In the genomic region with DNA sequence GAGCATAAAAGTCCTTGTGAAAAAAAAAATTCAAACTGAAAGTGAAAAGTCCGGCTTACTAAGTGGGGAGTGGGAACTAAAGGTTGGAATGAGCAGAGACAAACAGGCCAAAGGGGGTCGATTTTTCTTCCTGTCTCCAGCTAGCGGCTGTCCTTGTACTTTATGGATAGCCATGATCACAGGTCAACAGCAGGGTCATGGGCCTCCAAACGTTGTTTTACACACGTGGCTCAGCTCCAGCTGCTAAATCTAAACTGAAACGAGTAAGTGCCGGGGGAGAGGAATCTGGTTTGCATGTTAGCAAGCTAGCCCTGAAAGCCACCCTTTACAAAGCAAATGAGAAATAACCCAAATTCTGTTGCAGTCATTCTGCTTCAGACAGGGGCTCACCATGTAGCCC, we compare ENCODE assay signal across 22 mouse cellular contexts. TPM values are rescaled to one million over a fixed set of nuclear protein-coding genes. Genes with fewer than 3 reads are reported as not detected.
DNase-seq lines count a peak whose midpoint lies in the region; ATAC-seq and TF ChIP-seq lines count a peak whose summit lies in the region.
"Had no signal": no experiment of that assay in that cellular context is flagged by ENCODE, and none has a peak within 500 bp of the region (broad histone marks: within the 10 kb centered on the region; RNA-seq: fewer than 3 reads in every experiment).

No protein-coding gene starts in this region.

- H3K36me3 ChIP-seq in lung, embryonic 16.5 days (ENCODE audit: control insufficient read depth, insufficient read depth, low read length): no peaks in the 10 kb centered on the region
- H3K36me3 ChIP-seq in intestine, embryonic 16.5 days (ENCODE audit: control insufficient read depth, insufficient read depth, low read length): no peaks in the 10 kb centered on the region
- H3K36me3 ChIP-seq in stomach, embryonic 16.5 days (ENCODE audit: control insufficient read depth, insufficient read depth, low read length): no peaks in the 10 kb centered on the region
- no peaks in the 10 kb centered on the region for H3K36me3 ChIP-seq in hindbrain, postnatal 0 days (ENCODE audit: insufficient read depth, low read length)
- H3K36me3 ChIP-seq: embryonic facial prominence, embryonic 15.5 days; forebrain, embryonic 12.5 days; heart, embryonic 13.5 days; midbrain, embryonic 13.5 days had no signal

- TF ChIP-seq CTCF in hindbrain, postnatal 0 days (IDR thresholded peaks at IDR 0.05; ENCODE audit: low read depth): no peak

- H3K4me3 ChIP-seq in lung, embryonic 16.5 days (ENCODE audit: low read length): peak overlapping the region; percentile 34
- peak overlapping the region; percentile 7; the same call in 1 of the 2 replicates for H3K4me3 ChIP-seq in intestine, embryonic 16.5 days (ENCODE audit: low read length)
- peak overlapping the region; percentile 35 for H3K4me3 ChIP-seq in stomach, embryonic 16.5 days (replicated peaks; ENCODE audit: low read length)
- H3K4me3 ChIP-seq in hindbrain, postnatal 0 days (ENCODE audit: low read length): no peak overlapping the region
- H3K4me3 ChIP-seq: embryonic facial prominence, embryonic 15.5 days; forebrain, embryonic 12.5 days; heart, embryonic 13.5 days; midbrain, embryonic 13.5 days; myocyte had no signal

- peak; percentile 26; the same call in 1 of the 2 replicates for ATAC-seq in lung, embryonic 16.5 days (ENCODE audit: low read depth)
- ATAC-seq in intestine, embryonic 16.5 days: 0 out of 2 replicates have a peak, but pooled peaks have one; percentile 19
- peak; percentile 8; the same call in 1 of the 2 replicates for ATAC-seq in stomach, embryonic 16.5 days (ENCODE audit: insufficient read depth, low FRiP score)
- ATAC-seq in hindbrain, postnatal 0 days: no peak
- ATAC-seq: midbrain, embryonic 13.5 days had no signal

- peaks cover 13% of the 10 kb centered on the region; the same call in 1 of the 2 replicates for H3K4me1 ChIP-seq in lung, embryonic 16.5 days (replicated peaks; ENCODE audit: control insufficient read depth, insufficient read depth, low read length)
- H3K4me1 ChIP-seq in intestine, embryonic 16.5 days (ENCODE audit: control insufficient read depth, insufficient read depth, low read length): peaks cover 10% of the 10 kb centered on the region
- H3K4me1 ChIP-seq in stomach, embryonic 16.5 days (ENCODE audit: control insufficient read depth, insufficient read depth, low read length): peaks cover 12% of the 10 kb centered on the region
- H3K4me1 ChIP-seq in hindbrain, postnatal 0 days (ENCODE audit: insufficient read depth, low read length): no peaks in the 10 kb centered on the region
- H3K4me1 ChIP-seq: embryonic facial prominence, embryonic 15.5 days; forebrain, embryonic 12.5 days; heart, embryonic 13.5 days; midbrain, embryonic 13.5 days had no signal

- no peaks in the 10 kb centered on the region for H3K9me3 ChIP-seq in lung, embryonic 16.5 days (ENCODE audit: control insufficient read depth, low read length)
- H3K9me3 ChIP-seq in intestine, embryonic 16.5 days (ENCODE audit: control insufficient read depth, low read length): no peaks in the 10 kb centered on the region
- no peaks in the 10 kb centered on the region for H3K9me3 ChIP-seq in stomach, embryonic 16.5 days (replicated peaks; ENCODE audit: control insufficient read depth, low read length)
- H3K9me3 ChIP-seq in hindbrain, postnatal 0 days (ENCODE audit: low read length): no peaks in the 10 kb centered on the region
- H3K9me3 ChIP-seq: embryonic facial prominence, embryonic 15.5 days; forebrain, embryonic 12.5 days; heart, embryonic 13.5 days; midbrain, embryonic 13.5 days had no signal

- peak overlapping the region; percentile 48 for H3K9ac ChIP-seq in lung, embryonic 16.5 days (ENCODE audit: low read length)
- 0 out of 2 replicates have a peak overlapping the region, but pooled peaks have one; percentile 38 for H3K9ac ChIP-seq in intestine, embryonic 16.5 days (ENCODE audit: low read depth, low read length)
- 0 out of 2 replicates have a peak overlapping the region, but pooled peaks have one; percentile 6 for H3K9ac ChIP-seq in stomach, embryonic 16.5 days (ENCODE audit: low read length)
- H3K9ac ChIP-seq in hindbrain, postnatal 0 days (replicated peaks; ENCODE audit: low read length): no peak overlapping the region
- H3K9ac ChIP-seq: embryonic facial prominence, embryonic 15.5 days; forebrain, embryonic 12.5 days; heart, embryonic 13.5 days; midbrain, embryonic 13.5 days had no signal

- H3K27ac ChIP-seq in lung, embryonic 16.5 days (ENCODE audit: low read length): peak overlapping the region; percentile 22; the same call in 1 of the 2 replicates
- H3K27ac ChIP-seq in intestine, embryonic 16.5 days (ENCODE audit: low read length): 0 out of 2 replicates have a peak overlapping the region, but pooled peaks have one; percentile 29
- H3K27ac ChIP-seq in stomach, embryonic 16.5 days (ENCODE audit: low read length): no peak overlapping the region; the same call in 1 of the 2 replicates
- no peak overlapping the region for H3K27ac ChIP-seq in hindbrain, postnatal 0 days
- H3K27ac ChIP-seq: embryonic facial prominence, embryonic 15.5 days; forebrain, embryonic 12.5 days; heart, embryonic 13.5 days; midbrain, embryonic 13.5 days had no signal

- 8% methylated on average over 7 of the region's 7 CpGs for WGBS in lung, embryonic 16.5 days
- 28% methylated on average over 7 of the region's 7 CpGs for WGBS in intestine, embryonic 16.5 days
- 25% methylated on average over 7 of the region's 7 CpGs for WGBS in stomach, embryonic 16.5 days
- 66% methylated on average over 7 of the region's 7 CpGs for WGBS in hindbrain, postnatal 0 days

- H3K4me2 ChIP-seq in lung, embryonic 16.5 days (ENCODE audit: low read depth, low read length): peak overlapping the region; percentile 57
- H3K4me2 ChIP-seq in intestine, embryonic 16.5 days (ENCODE audit: low read depth, low read length): peak overlapping the region; percentile 30
- H3K4me2 ChIP-seq in stomach, embryonic 16.5 days (ENCODE audit: low read depth, low read length): peak overlapping the region; percentile 47
- H3K4me2 ChIP-seq in hindbrain, postnatal 0 days (ENCODE audit: low read depth, low read length): no peak overlapping the region
- H3K4me2 ChIP-seq: embryonic facial prominence, embryonic 15.5 days; forebrain, embryonic 12.5 days; heart, embryonic 13.5 days; midbrain, embryonic 13.5 days had no signal

- DNase-seq in adrenal gland, adult (ENCODE audit: inconsistent age in 2 of 2, low spot score in 1 of 2): peak; percentile 7 to 73
- no peak for DNase-seq in adrenal gland, postnatal 4 days (ENCODE audit: low spot score in 2 of 2)
- DNase-seq in lung, postnatal 10 days: no peak
- DNase-seq in spleen, postnatal 36 days (ENCODE audit: low spot score in 2 of 2): no peak
- no peak for DNase-seq in hindbrain, postnatal 0 days (ENCODE audit: low spot score)
- DNase-seq: cerebellum, adult 11-12 months; heart, postnatal 4 days; lung, postnatal 4 days; thymus, postnatal 25 days had no signal

- H3K27me3 ChIP-seq in lung, embryonic 16.5 days (ENCODE audit: control insufficient read depth, insufficient read depth, low read depth, low read length): no peaks in the 10 kb centered on the region
- no peaks in the 10 kb centered on the region for H3K27me3 ChIP-seq in intestine, embryonic 16.5 days (replicated peaks; ENCODE audit: control insufficient read depth, insufficient read depth, low read length)
- H3K27me3 ChIP-seq in stomach, embryonic 16.5 days (ENCODE audit: control insufficient read depth, insufficient read depth, low read length): no peaks in the 10 kb centered on the region
- H3K27me3 ChIP-seq in hindbrain, postnatal 0 days (ENCODE audit: insufficient read depth, low read length): no peaks in the 10 kb centered on the region
- H3K27me3 ChIP-seq: embryonic facial prominence, embryonic 15.5 days; forebrain, embryonic 12.5 days; heart, embryonic 13.5 days; midbrain, embryonic 13.5 days had no signal

RNA-seq across cellular contexts. Expression of a gene that starts 2.6 kb away (rescaled TPM):
- total RNA-seq in adrenal gland, postnatal 4 days (2021): not detected
- polyA plus RNA-seq in lung, embryonic 16.5 days (2015; fragmentation: Nextera tagmentation; extraction: Ambion mirVana): not detected in 2 replicates
- polyA plus RNA-seq in intestine, embryonic 16.5 days (2015; fragmentation: Nextera tagmentation; extraction: Ambion mirVana): 1.4 and 1.8 TPM in 2 replicates
- polyA plus RNA-seq in stomach, embryonic 16.5 days (2015; fragmentation: Nextera tagmentation; extraction: Ambion mirVana): 0.23 TPM in 1 of 2 replicates, not detected in the other
- total RNA-seq in hindbrain, postnatal 0 days (2014; rRNA removed): not detected in 2 replicates
- not detected in 2 replicates for polyA plus RNA-seq in hindbrain, postnatal 0 days (2015; fragmentation: Nextera tagmentation; extraction: Ambion mirVana)
- total RNA-seq: granulocyte monocyte progenitor cell, adult 5-6 weeks; heart, postnatal 4 days; layer of hippocampus, postnatal 10 days; left cerebral cortex, postnatal 25 days; liver, adult 2 months had no signal
- polyA plus RNA-seq: brain, embryonic 14.5 days; embryonic facial prominence, embryonic 15.5 days; forebrain, embryonic 12.5 days; heart, embryonic 13.5 days; liver, adult 2 months; midbrain, embryonic 13.5 days; myocyte had no signal

RNA-seq across cellular contexts. Expression of a gene that starts 21.5 kb away (rescaled TPM):
- under 1 TPM in 1 of 2 experiments, not detected in 1; 0.11 TPM for total RNA-seq in adrenal gland, postnatal 4 days (2021)
- polyA plus RNA-seq in lung, embryonic 16.5 days (2015; fragmentation: Nextera tagmentation; extraction: Ambion mirVana): 0.23 and 0.52 TPM in 2 replicates
- polyA plus RNA-seq in intestine, embryonic 16.5 days (2015; fragmentation: Nextera tagmentation; extraction: Ambion mirVana): 0.10 TPM in 1 of 2 replicates, not detected in the other
- polyA plus RNA-seq in stomach, embryonic 16.5 days (2015; fragmentation: Nextera tagmentation; extraction: Ambion mirVana): 0.04 and 0.11 TPM in 2 replicates
- 0.21 TPM in 1 of 2 replicates, not detected in the other for total RNA-seq in hindbrain, postnatal 0 days (2014; rRNA removed)
- polyA plus RNA-seq in hindbrain, postnatal 0 days (2015; fragmentation: Nextera tagmentation; extraction: Ambion mirVana): 0.11 and 0.20 TPM in 2 replicates
- total RNA-seq: granulocyte monocyte progenitor cell, adult 5-6 weeks; heart, postnatal 4 days; liver, adult 2 months had no signal
- polyA plus RNA-seq: forebrain, embryonic 12.5 days; liver, adult 2 months; midbrain, embryonic 13.5 days; myocyte had no signal

Comparison
In these comparisons a context has a peak if more than half of its experiments do, and no peak if none do; other contexts are left out.
1. DNase-seq: peak in adrenal gland, adult (2 of 2); none in adrenal gland, postnatal 4 days (0 of 2), lung, postnatal 10 days (single experiment), spleen, postnatal 36 days (0 of 2) and hindbrain, postnatal 0 days (single experiment).
2. H3K27ac ChIP-seq: peak in lung, embryonic 16.5 days (single experiment) and intestine, embryonic 16.5 days (single experiment); none in stomach, embryonic 16.5 days (single experiment) and hindbrain, postnatal 0 days (single experiment).